Mouse (Mus musculus) lung, embryonic 15.5 days (tissue): Measurements from ENCODE around the gene Kcnk6. TPM values are rescaled to one million over a fixed set of nuclear protein-coding genes. Genes with fewer than 3 reads are reported as not detected.

Source experiments
- ATAC-seq: fragments of 200-750 bp; cut with Nextera tagmentation; 2 replicates; pipeline ENCODE4 v1.8.0; 2017; ENCODE audit warnings: moderate number of reproducible peaks, borderline replicate concordance; ENCODE audit not compliant: low FRiP score, low TSS enrichment; ENCODE audit errors: extremely low read depth
- H3K27ac ChIP-seq: fragments of 300-500 bp; sonication (generic); 2 replicates; pipeline ENCODE4 v1.5.1; 2015; ENCODE audit warnings: moderate library complexity, mild to moderate bottlenecking, inconsistent platforms
- H3K27me3 ChIP-seq: fragments of 300-500 bp; sonication (generic); 2 replicates; pipeline ENCODE4 v1.6.1; 2015; ENCODE audit warnings: inconsistent platforms
- H3K36me3 ChIP-seq: fragments of 300-500 bp; sonication (generic); 2 replicates; pipeline ENCODE4 v1.6.1; 2015; ENCODE audit warnings: inconsistent platforms
- H3K4me1 ChIP-seq: fragments of 300-500 bp; sonication (generic); 2 replicates; pipeline ENCODE4 v1.6.1; 2015; ENCODE audit warnings: inconsistent platforms
- H3K4me2 ChIP-seq: fragments of 300-500 bp; sonication (generic); 2 replicates; pipeline ENCODE4 v1.6.1; 2015; ENCODE audit warnings: inconsistent platforms, mild to moderate bottlenecking, moderate library complexity
- H3K4me3 ChIP-seq: fragments of 300-500 bp; sonication (generic); 2 replicates; pipeline ENCODE4 v1.5.1; 2015; ENCODE audit warnings: mild to moderate bottlenecking, inconsistent platforms
- H3K9ac ChIP-seq: fragments of 300-500 bp; sonication (generic); 2 replicates; pipeline ENCODE4 v1.6.1; 2015; ENCODE audit warnings: inconsistent platforms
- H3K9me3 ChIP-seq: fragments of 300-500 bp; sonication (generic); 2 replicates; pipeline ENCODE4 v1.6.1; 2016; ENCODE audit warnings: inconsistent platforms
- WGBS: fragments of 180-500 bp; shearing (Covaris S2); methylation state at CpG from one replicate; pipeline ENCODE4 v1.1.7; 2015; 5-methylcytosine and 5-hydroxymethylcytosine counted together
- polyA plus RNA-seq: library from polyadenylated mRNA; unstranded; fragments of >200 nt; fragmentation: Nextera tagmentation; extraction: Ambion mirVana; gene quantifications from 2 replicates; pipeline ENCODE4 v1.2.1, GENCODE M21; 2015

Kcnk6 gene
- polyA plus RNA-seq: 1.7 and 2.0 TPM in 2 replicates

DNA sequence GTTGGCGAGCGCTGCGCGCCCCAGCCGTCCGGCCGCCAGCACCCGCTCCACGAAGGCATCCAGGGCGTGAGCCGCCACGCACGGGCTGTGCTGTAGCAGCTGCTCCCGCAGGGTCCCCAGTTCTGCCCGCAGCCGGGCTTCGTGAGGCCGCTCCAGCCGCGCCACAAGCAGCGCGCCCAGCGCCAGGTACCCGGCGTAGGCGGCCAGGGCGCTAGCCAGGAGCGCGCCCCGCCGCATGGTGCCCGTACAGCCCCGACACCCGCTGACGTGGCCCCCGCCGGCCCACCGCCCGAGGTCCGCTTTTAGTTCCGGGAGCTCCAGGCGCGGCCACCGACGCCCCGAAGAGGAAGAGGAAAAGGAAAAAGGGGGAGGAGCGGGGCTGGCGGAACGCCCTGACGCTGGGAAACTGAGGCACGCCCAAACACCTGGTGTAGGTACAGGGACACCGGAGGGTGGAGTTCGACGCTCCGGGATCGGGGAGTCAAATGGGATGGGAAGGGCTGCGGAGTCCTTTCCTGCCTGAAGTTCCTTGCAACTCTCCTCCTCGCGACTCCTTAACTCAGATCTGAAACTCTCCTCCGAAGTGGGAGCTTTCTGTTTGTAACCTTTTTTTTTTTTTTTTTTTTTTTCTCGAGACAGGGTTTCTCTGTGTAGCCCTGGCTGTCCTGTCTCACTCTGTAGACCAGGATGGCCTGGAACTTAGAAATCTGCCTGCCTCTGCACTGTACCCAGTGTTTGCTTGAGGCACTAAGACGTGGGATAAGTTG lies at the start of gene Kcnk6:
Gene Kcnk6 (minus strand): TSS at position 269 of the 767 bp plus-strand sequence.
- H3K27ac ChIP-seq: peak within 1 kb of the TSS; percentile 66

DNA sequence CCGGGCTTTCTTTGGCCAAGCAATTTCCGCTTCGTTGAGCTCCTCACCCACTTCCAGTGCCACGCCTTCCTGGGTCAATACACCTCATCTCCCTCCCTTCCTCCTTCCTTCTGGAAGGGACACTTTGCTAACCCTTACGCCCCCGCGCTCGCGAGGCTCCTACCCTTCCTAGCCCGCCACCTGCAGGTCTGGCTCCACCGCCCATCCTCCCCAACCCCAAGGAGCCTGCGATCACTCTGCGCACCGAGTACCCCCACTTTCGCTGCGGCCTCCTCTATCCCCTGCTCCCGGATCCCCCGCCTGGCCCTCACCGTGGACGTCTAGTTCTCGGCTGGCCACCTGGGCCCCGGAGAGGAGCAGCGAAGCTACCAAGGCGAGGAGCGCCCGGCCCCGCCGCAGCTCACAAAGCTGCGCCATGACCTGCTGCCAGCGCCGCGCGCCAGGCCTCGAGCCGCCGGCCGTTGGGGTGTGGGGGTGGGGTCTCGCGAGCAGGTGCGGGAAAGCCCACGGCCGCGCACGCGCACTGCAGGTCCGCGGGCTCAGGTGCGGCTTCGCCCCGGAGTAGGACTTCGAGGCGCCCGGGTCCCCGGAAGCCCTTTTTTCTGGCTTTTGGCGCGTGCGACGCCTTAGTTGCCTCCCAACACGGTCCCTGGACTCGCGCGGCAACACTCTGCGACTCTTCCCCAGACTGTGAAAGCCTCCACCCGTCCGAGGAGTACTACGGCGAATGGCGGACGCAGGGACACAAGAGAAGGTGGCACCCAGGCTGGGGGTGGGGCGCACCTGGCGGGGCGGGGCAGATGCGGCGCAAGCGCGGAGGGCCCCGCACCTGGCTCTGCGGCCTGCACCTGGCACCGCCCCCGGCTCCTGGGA lies 49.1 kb upstream of the Kcnk6 start, which contains the start of gene Spint2:
Gene Spint2 (minus strand): TSS at position 712 of the 873 bp plus-strand sequence.
- peak within 1 kb of the TSS; percentile 60 for H3K9ac ChIP-seq
- peaks cover 27% of the 10 kb centered on the region for H3K27me3 ChIP-seq
- ATAC-seq: peak; percentile 87
- H3K9me3 ChIP-seq: no peaks in the 10 kb centered on the region
- no peaks in the 10 kb centered on the region for H3K36me3 ChIP-seq
- 1% methylated on average over 80 of the region's 80 CpGs for WGBS
- H3K4me3 ChIP-seq: peak within 1 kb of the TSS; percentile 53
- H3K27ac ChIP-seq: peak within 1 kb of the TSS; percentile 91
- peaks cover 20% of the 10 kb centered on the region for H3K4me1 ChIP-seq
- peak within 1 kb of the TSS; percentile 93 for H3K4me2 ChIP-seq

More for the DNA sequence above, at the start of gene Kcnk6:
- Histone ChIP-seq H3K27me3 (peaks cover 6% of the 10 kb centered on the region; the same call in 1 of the 2 replicates), H3K9ac (peak within 1 kb of the TSS; percentile 74), H3K36me3 (no peaks in the 10 kb centered on the region), H3K4me1 (peaks cover 11% of the 10 kb centered on the region), H3K9me3 (no peaks in the 10 kb centered on the region), H3K4me2 (peak within 1 kb of the TSS; percentile 99), H3K4me3 (peak within 1 kb of the TSS; percentile 64)
- WGBS: under 1% methylated on average over 62 of the region's 62 CpGs
- ATAC-seq: peak; percentile 50

DNA sequence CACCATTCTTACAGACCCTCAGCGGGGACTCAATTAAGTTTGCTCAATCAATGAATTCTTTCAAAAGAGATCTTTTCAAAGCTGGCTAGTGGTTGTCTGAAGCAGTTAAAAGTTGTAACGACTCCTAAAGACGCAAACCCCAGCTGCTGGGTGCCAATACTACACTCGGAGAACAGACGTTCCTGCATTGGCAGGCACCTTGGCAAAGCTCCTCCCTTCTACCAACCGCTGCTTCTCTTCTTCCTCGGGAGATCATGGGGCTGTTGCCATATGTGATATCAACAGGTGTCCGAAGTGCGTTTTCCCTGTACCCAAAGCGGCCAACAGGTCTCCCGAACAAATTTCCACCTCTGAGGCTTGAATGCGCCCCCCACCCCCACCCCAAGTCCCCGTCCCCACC lies 48.5 kb upstream of the Kcnk6 start:
- H3K4me3 ChIP-seq: peak overlapping the region; percentile 53
- peaks cover 27% of the 10 kb centered on the region for H3K27me3 ChIP-seq
- H3K36me3 ChIP-seq: no peaks in the 10 kb centered on the region
- H3K4me1 ChIP-seq: peaks cover 20% of the 10 kb centered on the region
- no peak for ATAC-seq
- 0 out of 2 replicates have a peak overlapping the region, but pooled peaks have one; percentile 40 for H3K27ac ChIP-seq
- WGBS: 12% methylated on average over 13 of the region's 13 CpGs
- peak overlapping the region; percentile 60 for H3K9ac ChIP-seq
- no peaks in the 10 kb centered on the region for H3K9me3 ChIP-seq
- H3K4me2 ChIP-seq: peak overlapping the region; percentile 93

DNA sequence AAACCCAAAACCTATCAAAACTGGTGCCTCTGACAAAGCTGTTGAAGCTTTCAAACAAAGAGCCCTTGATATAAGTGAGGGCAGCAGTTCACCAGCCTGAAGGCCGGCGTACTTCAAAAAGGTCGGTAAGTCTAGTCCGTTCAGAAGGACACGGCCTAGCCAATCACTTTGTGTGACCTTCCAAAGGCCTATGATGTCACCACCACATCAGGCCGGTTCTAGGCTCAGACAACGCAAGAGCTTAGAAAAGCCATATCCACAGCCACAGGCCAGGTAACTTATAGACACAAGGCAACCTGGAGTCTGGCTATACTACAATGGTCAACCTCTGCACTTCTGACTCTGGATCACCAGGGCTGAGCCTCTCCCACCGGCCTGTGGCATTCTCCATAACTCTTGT lies 47.6 kb upstream of the Kcnk6 start:
- peak overlapping the region; percentile 93 for H3K4me2 ChIP-seq
- H3K36me3 ChIP-seq: no peaks in the 10 kb centered on the region
- 35% methylated on average over 8 of the region's 8 CpGs for WGBS
- H3K27me3 ChIP-seq: peaks cover 27% of the 10 kb centered on the region
- no peak overlapping the region for H3K27ac ChIP-seq
- H3K4me1 ChIP-seq: peaks cover 20% of the 10 kb centered on the region
- H3K9me3 ChIP-seq: no peaks in the 10 kb centered on the region
- H3K9ac ChIP-seq: peak overlapping the region; percentile 20; the same call in 1 of the 2 replicates
- ATAC-seq: no peak
- H3K4me3 ChIP-seq: peak overlapping the region; percentile 53

DNA sequence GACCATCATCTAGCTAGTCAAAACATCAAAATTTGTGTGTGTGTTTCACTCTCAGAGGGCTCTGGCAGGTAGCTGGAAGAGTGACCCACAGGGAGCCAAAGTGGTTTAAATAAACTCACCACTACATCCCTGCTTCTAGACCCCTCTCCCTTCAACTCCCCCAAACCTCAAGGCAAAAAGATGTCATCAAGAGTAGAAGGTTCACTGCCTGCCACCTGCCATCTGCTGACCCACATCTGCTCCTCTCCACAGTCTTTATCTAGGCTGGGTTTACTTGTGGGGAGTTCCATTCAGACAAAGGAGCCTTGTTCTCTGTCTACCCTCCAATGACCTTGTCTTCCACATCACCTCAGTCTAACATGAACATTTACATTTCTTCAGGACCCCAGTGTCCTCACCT lies 46.9 kb upstream of the Kcnk6 start:
- Histone ChIP-seq H3K36me3 (no peaks in the 10 kb centered on the region), H3K27me3 (peaks cover 27% of the 10 kb centered on the region), H3K4me1 (peaks cover 20% of the 10 kb centered on the region), H3K4me2 (peak overlapping the region; percentile 93), H3K4me3 (no peak overlapping the region), H3K27ac (no peak overlapping the region), H3K9ac (no peak overlapping the region), H3K9me3 (no peaks in the 10 kb centered on the region)
- ATAC-seq: no peak

DNA sequence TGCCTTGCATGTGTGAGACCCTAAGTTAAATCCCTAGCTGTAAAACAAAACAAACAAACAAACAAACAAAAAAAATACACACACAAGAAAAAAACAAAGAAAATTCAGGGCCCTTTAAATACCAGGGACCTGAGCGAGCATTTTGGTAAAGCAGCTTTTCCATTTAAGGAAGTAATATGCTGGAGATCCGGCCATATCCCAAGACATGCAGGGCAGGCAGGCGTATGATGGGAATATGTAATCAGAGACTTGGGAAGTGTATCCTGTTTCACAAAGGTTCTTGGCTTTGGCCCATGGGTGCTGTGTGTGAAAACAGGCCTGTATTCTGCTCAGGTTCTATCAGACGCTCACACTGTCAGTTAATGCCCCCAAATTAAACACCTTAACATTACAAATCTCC lies 45.2 kb upstream of the Kcnk6 start:
- no peak overlapping the region for H3K4me2 ChIP-seq
- H3K36me3 ChIP-seq: no peaks in the 10 kb centered on the region
- peaks cover 22% of the 10 kb centered on the region for H3K4me1 ChIP-seq
- peaks cover 23% of the 10 kb centered on the region for H3K27me3 ChIP-seq
- no peak overlapping the region for H3K4me3 ChIP-seq
- no peak overlapping the region for H3K9ac ChIP-seq
- H3K27ac ChIP-seq: no peak overlapping the region
- no peaks in the 10 kb centered on the region for H3K9me3 ChIP-seq
- WGBS: 73% methylated on average over 4 of the region's 4 CpGs
- ATAC-seq: no peak

DNA sequence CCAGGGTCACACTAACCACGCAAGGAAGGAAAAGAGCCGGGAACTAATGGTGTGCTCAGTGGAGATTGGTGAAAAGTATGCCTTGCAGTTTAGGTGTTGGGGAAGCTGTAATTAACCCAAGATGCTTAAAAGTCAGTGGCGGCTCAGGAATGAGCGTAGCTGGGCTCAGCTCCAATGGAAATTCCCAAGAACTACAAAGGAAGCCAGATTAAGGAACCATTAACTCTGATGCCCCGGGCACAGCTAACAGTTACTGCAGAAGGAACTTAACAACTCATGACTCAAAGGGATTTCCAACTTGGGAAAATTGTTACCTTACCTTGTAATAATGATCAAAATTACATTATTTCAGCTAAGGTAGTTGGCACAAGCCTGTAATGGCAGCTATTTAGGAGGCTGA lies 44.4 kb upstream of the Kcnk6 start:
- Histone ChIP-seq H3K9ac (no peak overlapping the region), H3K4me2 (no peak overlapping the region), H3K36me3 (no peaks in the 10 kb centered on the region), H3K4me3 (no peak overlapping the region), H3K9me3 (no peaks in the 10 kb centered on the region), H3K27ac (no peak overlapping the region), H3K4me1 (peaks cover 22% of the 10 kb centered on the region), H3K27me3 (peaks cover 15% of the 10 kb centered on the region)
- 56% methylated on average over 5 of the region's 5 CpGs for WGBS
- ATAC-seq: no peak

DNA sequence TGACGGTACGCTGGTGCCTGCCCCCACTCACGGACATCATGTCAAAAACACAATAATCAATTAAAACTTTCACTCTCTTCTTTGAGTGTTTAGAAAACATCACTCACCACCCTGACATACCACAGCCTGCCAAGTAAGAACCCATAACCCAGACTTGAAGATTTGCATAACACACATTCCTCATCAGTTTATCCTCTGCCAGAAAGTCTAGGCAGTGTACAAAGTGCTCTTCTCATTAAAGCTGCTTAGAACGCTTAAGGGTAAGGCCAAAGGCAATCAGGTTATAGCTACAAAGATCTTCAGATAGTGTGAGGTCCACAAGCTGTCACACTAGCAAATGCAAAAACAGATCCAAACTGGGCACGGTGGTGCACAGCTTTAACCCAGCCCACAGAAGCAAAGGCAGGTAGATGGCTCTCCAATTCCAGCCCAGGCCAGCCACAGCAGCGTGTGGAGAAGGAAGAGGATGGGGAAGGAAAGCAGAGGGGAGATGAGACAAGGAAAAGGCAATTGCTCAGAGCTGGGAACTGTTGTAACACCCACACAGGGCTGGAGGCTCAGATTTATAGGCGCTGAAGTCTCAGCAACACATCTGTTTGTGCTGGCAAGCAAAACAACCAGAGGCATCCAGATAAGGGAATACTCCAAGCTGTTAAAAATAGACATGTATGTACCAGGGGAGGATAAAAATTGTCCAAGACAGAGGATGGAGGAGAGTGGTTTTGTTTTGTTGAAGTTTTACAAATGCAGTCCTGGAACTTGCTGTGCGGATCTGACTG lies 39.6 kb upstream of the Kcnk6 start:
- 38% methylated on average over 8 of the region's 8 CpGs for WGBS
- ATAC-seq: peak; percentile 56; the same call in 1 of the 2 replicates
- H3K9ac ChIP-seq: no peak overlapping the region
- no peak overlapping the region for H3K4me3 ChIP-seq
- no peaks in the 10 kb centered on the region for H3K36me3 ChIP-seq
- no peaks in the 10 kb centered on the region for H3K27me3 ChIP-seq
- peak overlapping the region; percentile 65 for H3K27ac ChIP-seq
- H3K4me2 ChIP-seq: no peak overlapping the region
- no peaks in the 10 kb centered on the region for H3K9me3 ChIP-seq
- peaks cover 27% of the 10 kb centered on the region for H3K4me1 ChIP-seq

DNA sequence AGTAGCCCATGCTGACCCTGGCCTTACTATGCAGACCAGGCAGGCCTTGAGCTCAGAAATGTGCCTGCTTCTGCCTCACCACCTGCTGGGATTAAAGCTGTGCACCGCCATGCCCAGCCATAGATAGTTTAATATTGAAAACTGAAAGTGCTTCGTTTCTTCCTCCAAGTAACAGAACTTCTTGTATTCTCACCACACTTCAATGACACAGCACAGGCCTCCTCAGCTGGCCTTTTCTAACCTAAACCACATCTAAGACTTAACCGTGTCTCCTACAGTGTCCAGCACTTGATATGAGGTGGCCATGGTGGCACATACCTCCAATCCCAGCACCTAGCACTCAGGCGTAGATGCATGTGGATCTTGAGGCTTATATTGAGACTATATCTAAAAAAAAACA lies 38.1 kb upstream of the Kcnk6 start:
- H3K4me3 ChIP-seq: no peak overlapping the region
- no peak overlapping the region for H3K4me2 ChIP-seq
- H3K36me3 ChIP-seq: no peaks in the 10 kb centered on the region
- H3K27me3 ChIP-seq: no peaks in the 10 kb centered on the region
- H3K27ac ChIP-seq: no peak overlapping the region
- no peak for ATAC-seq
- 87% methylated on average over 4 of the region's 4 CpGs for WGBS
- H3K9me3 ChIP-seq: no peaks in the 10 kb centered on the region
- H3K4me1 ChIP-seq: peaks cover 25% of the 10 kb centered on the region
- H3K9ac ChIP-seq: no peak overlapping the region

DNA sequence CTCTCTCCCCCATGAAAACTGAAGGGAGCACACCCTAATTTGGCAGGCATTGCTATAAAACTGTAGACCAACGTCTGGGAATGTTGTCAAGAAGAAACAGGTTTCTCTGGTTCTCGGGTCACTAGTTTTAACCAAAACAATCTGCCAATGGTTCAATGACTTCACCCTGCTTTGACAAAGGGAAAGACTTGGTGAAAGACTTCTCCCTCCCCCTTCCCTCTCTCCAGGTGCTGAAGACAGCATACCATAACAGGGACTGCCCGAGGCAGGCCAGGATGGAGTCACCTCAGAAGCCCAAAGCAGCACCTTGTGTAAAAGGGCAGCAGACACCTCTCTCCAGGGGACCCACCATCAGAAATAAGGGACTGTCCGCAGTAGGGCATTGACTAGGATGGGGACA lies 34.6 kb upstream of the Kcnk6 start:
- H3K9ac ChIP-seq: no peak overlapping the region
- no peak overlapping the region for H3K4me3 ChIP-seq
- ATAC-seq: peak; percentile 39; the same call in 1 of the 2 replicates
- no peak overlapping the region for H3K4me2 ChIP-seq
- WGBS: 49% methylated on average over 4 of the region's 4 CpGs
- no peaks in the 10 kb centered on the region for H3K27me3 ChIP-seq
- peaks cover 21% of the 10 kb centered on the region for H3K4me1 ChIP-seq
- H3K9me3 ChIP-seq: no peaks in the 10 kb centered on the region
- no peaks in the 10 kb centered on the region for H3K36me3 ChIP-seq
- H3K27ac ChIP-seq: no peak overlapping the region

DNA sequence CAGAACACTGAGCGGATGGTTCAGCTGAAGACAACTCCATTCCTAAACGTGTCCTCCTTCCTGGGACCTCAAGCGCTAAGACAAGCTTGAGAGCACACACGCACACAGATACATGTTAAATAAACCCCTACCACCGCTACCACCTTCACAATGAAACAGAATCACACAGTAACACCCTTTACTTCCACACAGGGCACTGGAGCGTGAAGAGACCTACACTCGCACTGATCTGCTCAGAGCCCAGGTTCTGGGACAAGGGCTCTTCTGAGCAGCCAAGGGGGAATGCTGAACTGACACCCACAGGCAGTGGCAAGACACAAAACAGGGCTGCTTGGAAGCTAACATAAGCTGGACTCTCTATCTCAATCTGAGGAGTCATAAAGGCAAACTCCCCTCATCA lies 33.3 kb upstream of the Kcnk6 start:
- 0 out of 2 replicates have a peak, but pooled peaks cover 8% of the 10 kb centered on the region for H3K4me1 ChIP-seq
- no peak for ATAC-seq
- H3K4me3 ChIP-seq: no peak overlapping the region
- no peaks in the 10 kb centered on the region for H3K27me3 ChIP-seq
- H3K9ac ChIP-seq: no peak overlapping the region
- WGBS: 71% methylated on average over 7 of the region's 7 CpGs
- H3K9me3 ChIP-seq: no peaks in the 10 kb centered on the region
- no peaks in the 10 kb centered on the region for H3K36me3 ChIP-seq
- no peak overlapping the region for H3K4me2 ChIP-seq
- H3K27ac ChIP-seq: no peak overlapping the region
